Mouse (Mus musculus) thymus, postnatal 4 days (tissue): ENCODE measurements at regions not wholly inside any gene's neighbourhood (a gene's known extent, or its start where the extent isn't known, plus 50 kb on each side); places are given as distances from the start of the nearest gene placed in this dataset.
A peak's percentile ranks its signal among the peaks of the same experiment; 100 is the strongest.

ENCODE experiments used
- DNase-seq: peaks from one replicate; pipeline ENCODE4 v3.0.0; 2021

- no peak for DNase-seq
These were observed 2017.1 kb upstream of the Pcdh20 start for GRCm38 (mm10) chr14:90488301-90488700.

GRCm38 (mm10) chr14:90447971-90448370 lies 1976.8 kb upstream of the Pcdh20 start:
- no peak for DNase-seq

GRCm38 (mm10) chr14:90432874-90433543 lies 1961.8 kb upstream of the Pcdh20 start:
- peak; percentile 43 for DNase-seq

- DNase-seq = no peak
These were observed 1941.5 kb upstream of the Pcdh20 start for GRCm38 (mm10) chr14:90412707-90413106.

GRCm38 (mm10) chr14:90406350-90406749 lies 1935.2 kb upstream of the Pcdh20 start:
- DNase-seq = no peak

GRCm38 (mm10) chr14:90405476-90405875 lies 1934.3 kb upstream of the Pcdh20 start:
- DNase-seq = no peak

GRCm38 (mm10) chr14:90367256-90367936 lies 1896.2 kb upstream of the Pcdh20 start:
- no peak for DNase-seq

GRCm38 (mm10) chr14:90334541-90334940 lies 1863.3 kb upstream of the Pcdh20 start:
- no peak for DNase-seq

GRCm38 (mm10) chr14:90295456-90295855 lies 1824.3 kb upstream of the Pcdh20 start:
- peak; percentile 10 for DNase-seq

GRCm38 (mm10) chr14:90246042-90246441 lies 1774.8 kb upstream of the Pcdh20 start:
- DNase-seq = no peak

- no peak for DNase-seq
These were observed 1761.5 kb upstream of the Pcdh20 start for GRCm38 (mm10) chr14:90232661-90233060.

GRCm38 (mm10) chr14:90200294-90200693 lies 1729.1 kb upstream of the Pcdh20 start:
- no peak for DNase-seq

GRCm38 (mm10) chr14:90197791-90198190 lies 1726.6 kb upstream of the Pcdh20 start:
- no peak for DNase-seq

GRCm38 (mm10) chr14:90172729-90173128 lies 1701.5 kb upstream of the Pcdh20 start:
- no peak for DNase-seq
